17 mouse cellular contexts compared by ENCODE assay signal in genomic region chr5:130715181-130715580, GRCm38 (mm10).
DNase-seq lines count a peak whose midpoint lies in the region; ATAC-seq and TF ChIP-seq lines count a peak whose summit lies in the region.
"Had no signal": no experiment of that assay in that cellular context is flagged by ENCODE, and none has a peak within 500 bp of the region (broad histone marks: within the 10 kb centered on the region; RNA-seq: fewer than 3 reads in every experiment).

No protein-coding gene starts in this region.

- WGBS in cerebellum, adult 2 months, result 27% methylated on average over 4 of the region's 4 CpGs

- peak; percentile 12; the same call in 1 of the 2 replicates for TF ChIP-seq CTCF in cerebellum, adult 2 months (IDR thresholded peaks at IDR 0.05; ENCODE audit: borderline replicate concordance, insufficient read depth, low read depth, low read length)

- ATAC-seq in cerebellum, adult (ENCODE audit: insufficient number of reproducible peaks, low FRiP score, low TSS enrichment), result no peak

- no peaks in the 10 kb centered on the region for H3K27me3 ChIP-seq in cerebellum, adult 2 months (ENCODE audit: control insufficient read depth, insufficient read depth, low read length)
- H3K27me3 ChIP-seq: heart, embryonic 12.5 days; hindbrain, embryonic 15.5 days had no signal

- no peak for TF ChIP-seq POLR2A in cerebellum, adult 2 months (IDR thresholded peaks at IDR 0.05; ENCODE audit: borderline replicate concordance, insufficient read depth, low read length)

- H3K4me1 ChIP-seq in cerebellum, adult 2 months (ENCODE audit: control insufficient read depth, insufficient read depth, low read length), result peaks cover 10% of the 10 kb centered on the region; the same call in 1 of the 2 replicates
- H3K4me1 ChIP-seq: heart, embryonic 12.5 days had no signal

- DNase-seq in cerebellum, adult 2 months, result peak; percentile 41 to 64
- DNase-seq in layer of hippocampus, adult 11-12 months (ENCODE audit: low spot score), result peak; percentile 10
- DNase-seq in layer of hippocampus, postnatal 36 days, result no peak
- DNase-seq in brain, adult 2 months (ENCODE audit: low read depth, low spot score), result peak; percentile 81
- peak; percentile 12 for DNase-seq in brain, embryonic 18.5 days (ENCODE audit: low read depth, low spot score)
- DNase-seq in ovary, postnatal 14 days (ENCODE audit: low spot score), result no peak
- DNase-seq: embryo, embryonic 11 days; gastrocnemius, adult 2 months; heart, postnatal 14 days; kidney, adult 11 months; lung, adult 18-20 months; lung, postnatal 14 days; thymus, postnatal 14 days had no signal

- H3K27ac ChIP-seq in cerebellum, adult 2 months (ENCODE audit: insufficient read depth, low read length), result peak overlapping the region; percentile 55; the same call in 1 of the 2 replicates
- H3K27ac ChIP-seq: gastrocnemius, adult 2 months; hindbrain, embryonic 15.5 days; left cerebral cortex, adult 2 months had no signal

- no peak overlapping the region for H3K4me3 ChIP-seq in cerebellum, adult 2 months (replicated peaks; ENCODE audit: insufficient read depth, low read depth, low read length)
- H3K4me3 ChIP-seq: gastrocnemius, adult 2 months; heart, embryonic 12.5 days; hindbrain, embryonic 15.5 days; left cerebral cortex, adult 2 months had no signal

Comparison
In these comparisons a context has a peak if more than half of its experiments do, and no peak if none do; other contexts are left out.
1. DNase-seq: peak in cerebellum, adult 2 months (2 of 2), layer of hippocampus, adult 11-12 months (single experiment), brain, adult 2 months (single experiment) and brain, embryonic 18.5 days (single experiment); none in layer of hippocampus, postnatal 36 days (0 of 2) and ovary, postnatal 14 days (single experiment).